Comparison of ENCODE assay signal across 7 mouse cellular contexts in the genomic region with DNA sequence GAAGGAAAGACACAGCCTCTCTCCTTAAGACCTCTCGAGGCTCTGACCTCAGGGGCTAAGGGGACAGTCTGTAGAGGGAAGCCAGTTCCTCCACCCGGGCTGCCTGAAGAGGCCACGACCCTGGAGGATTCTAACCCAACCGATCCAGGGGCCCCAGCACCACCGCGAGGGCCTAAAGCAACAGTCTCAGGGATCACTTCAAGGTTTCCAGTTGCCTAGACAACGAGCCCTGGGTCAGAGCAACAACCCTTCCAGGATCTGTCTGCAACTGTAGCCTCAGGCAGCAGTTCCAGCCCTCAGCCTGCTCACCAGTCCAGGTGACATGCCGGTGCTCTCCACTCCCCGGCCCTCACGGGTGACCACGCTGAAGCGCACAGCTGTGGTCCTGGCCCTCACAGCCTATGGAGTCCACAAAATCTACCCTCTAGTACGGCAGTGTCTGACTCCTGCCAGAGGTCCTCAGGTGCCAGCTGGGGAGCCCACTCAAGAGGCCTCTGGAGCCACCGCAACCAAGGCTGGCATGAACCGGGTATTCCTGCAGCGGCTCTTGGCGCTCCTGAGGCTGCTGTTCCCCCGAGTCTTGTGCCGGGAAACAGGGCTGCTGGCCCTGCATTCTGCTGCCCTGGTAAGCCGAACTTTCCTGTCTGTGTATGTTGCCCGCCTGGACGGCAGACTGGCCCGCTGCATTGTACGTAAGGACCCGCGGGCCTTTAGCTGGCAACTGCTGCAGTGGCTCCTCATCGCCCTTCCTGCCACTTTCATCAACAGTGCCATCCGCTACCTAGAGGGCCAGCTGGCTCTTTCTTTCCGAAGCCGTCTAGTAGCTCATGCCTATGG. TPM values are rescaled to one million over a fixed set of nuclear protein-coding genes. Genes with fewer than 3 reads are reported as not detected.
A peak's percentile ranks its signal among the peaks of the same experiment; 100 is the strongest.
DNase-seq lines count a peak whose midpoint lies in the region; ATAC-seq lines count a peak whose summit lies in the region.

No protein-coding gene starts in this region.

- H3K4me3 ChIP-seq in forebrain, embryonic 15.5 days: peak overlapping the region; percentile 51
- peak overlapping the region; percentile 51 for H3K4me3 ChIP-seq in intestine, embryonic 14.5 days (ENCODE audit: low read depth, low read length)
- peak overlapping the region; percentile 67 for H3K4me3 ChIP-seq in lung, embryonic 16.5 days (ENCODE audit: low read length)

- peak; percentile 42 for ATAC-seq in forebrain, embryonic 15.5 days (replicated peaks)
- ATAC-seq in intestine, embryonic 14.5 days (replicated peaks; ENCODE audit: low FRiP score, low TSS enrichment, low read depth): peak; percentile 54; the same call in 1 of the 2 replicates
- no peak for ATAC-seq in lung, embryonic 16.5 days (ENCODE audit: low read depth)

- no peaks in the 10 kb centered on the region for H3K27me3 ChIP-seq in forebrain, embryonic 15.5 days
- H3K27me3 ChIP-seq in intestine, embryonic 14.5 days (replicated peaks; ENCODE audit: control insufficient read depth, insufficient read depth, low read length): no peaks in the 10 kb centered on the region
- no peaks in the 10 kb centered on the region for H3K27me3 ChIP-seq in lung, embryonic 16.5 days (ENCODE audit: control insufficient read depth, insufficient read depth, low read depth, low read length)

- peak overlapping the region; percentile 85 for H3K27ac ChIP-seq in forebrain, embryonic 15.5 days (replicated peaks)
- H3K27ac ChIP-seq in intestine, embryonic 14.5 days (ENCODE audit: low read depth): peak overlapping the region; percentile 57; the same call in 1 of the 2 replicates
- H3K27ac ChIP-seq in lung, embryonic 16.5 days (ENCODE audit: low read length): peak overlapping the region; percentile 88

- peak overlapping the region; percentile 52 for H3K9ac ChIP-seq in forebrain, embryonic 15.5 days (replicated peaks)
- peak overlapping the region; percentile 42 for H3K9ac ChIP-seq in intestine, embryonic 14.5 days (ENCODE audit: low read length)
- H3K9ac ChIP-seq in lung, embryonic 16.5 days (ENCODE audit: low read length): peak overlapping the region; percentile 71

- WGBS in forebrain, embryonic 15.5 days: 34% methylated on average over 30 of the region's 30 CpGs
- 29% methylated on average over 26 of the region's 30 CpGs for WGBS in intestine, embryonic 14.5 days
- WGBS in lung, embryonic 16.5 days: 32% methylated on average over 29 of the region's 30 CpGs

- H3K4me2 ChIP-seq in forebrain, embryonic 15.5 days (replicated peaks): peak overlapping the region; percentile 64
- H3K4me2 ChIP-seq in intestine, embryonic 14.5 days (ENCODE audit: low read length): peak overlapping the region; percentile 60
- peak overlapping the region; percentile 65 for H3K4me2 ChIP-seq in lung, embryonic 16.5 days (ENCODE audit: low read depth, low read length)

- DNase-seq in retina, adult 2 months (ENCODE audit: low read depth, low spot score): peak; percentile 4
- no peak for DNase-seq in retina, postnatal 1 day
- peak; percentile 36 for DNase-seq in c-Kit-negative CD71-positive TER-119-positive erythroid progenitor cells, embryonic 14.5 days (ENCODE audit: low read depth, low spot score)
- no peak for DNase-seq in intestine, embryonic 14.5 days (ENCODE audit: low spot score)
- DNase-seq in spleen, postnatal 36 days (ENCODE audit: low spot score in 2 of 2): peak; percentile 6 to 9

- H3K36me3 ChIP-seq in forebrain, embryonic 15.5 days: no peaks in the 10 kb centered on the region; the same call in 1 of the 2 replicates
- no peaks in the 10 kb centered on the region; the same call in 1 of the 2 replicates for H3K36me3 ChIP-seq in intestine, embryonic 14.5 days (ENCODE audit: control insufficient read depth, insufficient read depth, low read length)
- 0 out of 2 replicates have a peak, but pooled peaks cover 6% of the 10 kb centered on the region for H3K36me3 ChIP-seq in lung, embryonic 16.5 days (ENCODE audit: control insufficient read depth, insufficient read depth, low read length)

- H3K9me3 ChIP-seq in forebrain, embryonic 15.5 days: no peaks in the 10 kb centered on the region
- H3K9me3 ChIP-seq in intestine, embryonic 14.5 days (ENCODE audit: control insufficient read depth, low read length): no peaks in the 10 kb centered on the region
- no peaks in the 10 kb centered on the region for H3K9me3 ChIP-seq in lung, embryonic 16.5 days (ENCODE audit: control insufficient read depth, low read length)

- H3K4me1 ChIP-seq in forebrain, embryonic 15.5 days: peaks cover 37% of the 10 kb centered on the region
- H3K4me1 ChIP-seq in intestine, embryonic 14.5 days (replicated peaks; ENCODE audit: control insufficient read depth, insufficient read depth, low read length): peaks cover 17% of the 10 kb centered on the region
- H3K4me1 ChIP-seq in lung, embryonic 16.5 days (replicated peaks; ENCODE audit: control insufficient read depth, insufficient read depth, low read length): peaks cover 17% of the 10 kb centered on the region

RNA-seq across cellular contexts. Expression of a gene that starts 0.5 kb away (rescaled TPM):
- polyA plus RNA-seq in forebrain, embryonic 15.5 days (2015; fragmentation: Nextera tagmentation; extraction: Ambion mirVana): 11.1 and 12.0 TPM in 2 replicates
- 15.7 and 16.8 TPM in 2 replicates for polyA plus RNA-seq in intestine, embryonic 14.5 days (2014; fragmentation: Nextera tagmentation; extraction: Ambion mirVana)
- 27.9 and 29.5 TPM in 2 replicates for polyA plus RNA-seq in lung, embryonic 16.5 days (2015; fragmentation: Nextera tagmentation; extraction: Ambion mirVana)

RNA-seq across cellular contexts. Expression of a gene that starts 1.0 kb away (rescaled TPM):
- 98.3 and 101 TPM in 2 replicates for polyA plus RNA-seq in forebrain, embryonic 15.5 days (2015; fragmentation: Nextera tagmentation; extraction: Ambion mirVana)
- 230 and 236 TPM in 2 replicates for polyA plus RNA-seq in intestine, embryonic 14.5 days (2014; fragmentation: Nextera tagmentation; extraction: Ambion mirVana)
- 301 and 317 TPM in 2 replicates for polyA plus RNA-seq in lung, embryonic 16.5 days (2015; fragmentation: Nextera tagmentation; extraction: Ambion mirVana)

RNA-seq across cellular contexts. Expression of a gene that starts 40.0 kb away (rescaled TPM):
- 0.14 and 0.15 TPM in 2 replicates for polyA plus RNA-seq in forebrain, embryonic 15.5 days (2015; fragmentation: Nextera tagmentation; extraction: Ambion mirVana)
- polyA plus RNA-seq in intestine, embryonic 14.5 days (2014; fragmentation: Nextera tagmentation; extraction: Ambion mirVana): 0.23 and 0.27 TPM in 2 replicates
- polyA plus RNA-seq in lung, embryonic 16.5 days (2015; fragmentation: Nextera tagmentation; extraction: Ambion mirVana): 0.35 and 0.52 TPM in 2 replicates

RNA-seq across cellular contexts. Expression of a gene that starts 44.0 kb away (rescaled TPM):
- 6.5 and 7.0 TPM in 2 replicates for polyA plus RNA-seq in forebrain, embryonic 15.5 days (2015; fragmentation: Nextera tagmentation; extraction: Ambion mirVana)
- polyA plus RNA-seq in intestine, embryonic 14.5 days (2014; fragmentation: Nextera tagmentation; extraction: Ambion mirVana): 9.1 and 10.8 TPM in 2 replicates
- polyA plus RNA-seq in lung, embryonic 16.5 days (2015; fragmentation: Nextera tagmentation; extraction: Ambion mirVana): 5.2 and 5.6 TPM in 2 replicates

RNA-seq across cellular contexts. Expression of a gene that starts 57.0 kb away (rescaled TPM):
- 105 and 109 TPM in 2 replicates for polyA plus RNA-seq in forebrain, embryonic 15.5 days (2015; fragmentation: Nextera tagmentation; extraction: Ambion mirVana)
- 17.9 and 20.6 TPM in 2 replicates for polyA plus RNA-seq in intestine, embryonic 14.5 days (2014; fragmentation: Nextera tagmentation; extraction: Ambion mirVana)
- polyA plus RNA-seq in lung, embryonic 16.5 days (2015; fragmentation: Nextera tagmentation; extraction: Ambion mirVana): 14.7 and 16.3 TPM in 2 replicates

Comparison
In these comparisons a context has a peak if more than half of its experiments do, and no peak if none do; other contexts are left out.
1. DNase-seq: peak in retina, adult 2 months (single experiment), c-Kit-negative CD71-positive TER-119-positive erythroid progenitor cells, embryonic 14.5 days (single experiment) and spleen, postnatal 36 days (2 of 2); none in retina, postnatal 1 day (single experiment) and intestine, embryonic 14.5 days (single experiment).
2. Peak in every context shown above with its lines, with median percentiles within 50 percentile points of each other: H3K27ac ChIP-seq, H3K4me2 ChIP-seq, H3K4me3 ChIP-seq and H3K9ac ChIP-seq.